Comparison of ENCODE assay signal across 8 mouse cellular contexts in the genomic region with DNA sequence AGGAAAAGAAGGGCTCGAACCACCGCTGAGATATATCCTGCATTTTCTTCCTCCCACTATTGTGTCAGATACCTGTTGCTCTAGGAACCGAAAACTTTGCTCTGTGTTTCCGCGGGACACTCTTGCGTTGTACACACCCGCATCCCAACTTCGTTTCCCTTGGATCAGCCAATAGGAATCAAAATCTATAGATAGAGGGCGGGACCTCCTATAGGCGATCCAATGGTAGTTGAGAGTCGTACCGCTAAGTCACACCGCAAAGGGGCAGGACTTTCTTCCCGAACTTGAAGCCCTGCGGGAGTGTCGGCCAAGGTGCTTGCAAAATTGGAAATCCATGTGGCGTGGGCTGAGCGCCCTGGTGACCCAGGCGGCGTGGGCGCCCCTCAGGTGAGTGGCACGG. TPM values are rescaled to one million over a fixed set of nuclear protein-coding genes. Genes with fewer than 3 reads are reported as not detected.
DNase-seq lines count a peak whose midpoint lies in the region; ATAC-seq lines count a peak whose summit lies in the region.

No protein-coding gene starts in this region.

- H3K27ac ChIP-seq in forebrain, embryonic 10.5 days = peak overlapping the region; percentile 95
- H3K27ac ChIP-seq in heart, embryonic 16.5 days (ENCODE audit: low read length) = peak overlapping the region; percentile 93
- peak overlapping the region; percentile 82 for H3K27ac ChIP-seq in liver, embryonic 15.5 days (replicated peaks)
- 0 out of 2 replicates have a peak overlapping the region, but pooled peaks have one; percentile 57 for H3K27ac ChIP-seq in neural tube, embryonic 12.5 days

- peak; percentile 79 for ATAC-seq in heart, embryonic 16.5 days (replicated peaks; ENCODE audit: extremely low read depth, insufficient read depth, low FRiP score)
- ATAC-seq in liver, embryonic 15.5 days (ENCODE audit: insufficient read depth) = peak; percentile 91
- ATAC-seq in neural tube, embryonic 12.5 days (ENCODE audit: low FRiP score, low read depth) = peak; percentile 84

- peak overlapping the region; percentile 88 for H3K9ac ChIP-seq in heart, embryonic 16.5 days (ENCODE audit: low read length)
- H3K9ac ChIP-seq in liver, embryonic 15.5 days = peak overlapping the region; percentile 72
- H3K9ac ChIP-seq in neural tube, embryonic 12.5 days = peak overlapping the region; percentile 85

- H3K9me3 ChIP-seq in forebrain, embryonic 10.5 days = no peaks in the 10 kb centered on the region
- no peaks in the 10 kb centered on the region for H3K9me3 ChIP-seq in heart, embryonic 16.5 days (replicated peaks; ENCODE audit: control insufficient read depth, low read length)
- no peaks in the 10 kb centered on the region for H3K9me3 ChIP-seq in liver, embryonic 15.5 days (replicated peaks)
- no peaks in the 10 kb centered on the region for H3K9me3 ChIP-seq in neural tube, embryonic 12.5 days

- WGBS in forebrain, embryonic 10.5 days = under 1% methylated on average over 22 of the region's 22 CpGs
- under 1% methylated on average over 22 of the region's 22 CpGs for WGBS in heart, embryonic 16.5 days
- under 1% methylated on average over 22 of the region's 22 CpGs for WGBS in liver, embryonic 15.5 days (ENCODE audit: insufficient replicate concordance)
- 0% methylated on average over 22 of the region's 22 CpGs for WGBS in neural tube, embryonic 12.5 days

- peak; percentile 86 to 93 for DNase-seq in CD8-positive naive resting alpha-beta T cell, adult 2 months (ENCODE audit: low read depth in 2 of 2, low spot score in 2 of 2)
- peak; percentile 98 for DNase-seq in c-Kit-positive CD71-negative TER-119-negative erythroid progenitor cells, embryonic 14.5 days (ENCODE audit: low read depth)
- DNase-seq in forebrain, embryonic 10.5 days (ENCODE audit: extremely low spot score, low spot score) = peak; percentile 89
- peak; percentile 88 to 94 for DNase-seq in kidney, postnatal 36 days
- DNase-seq in telencephalon, adult 2 months (ENCODE audit: low read depth, low spot score) = peak; percentile 95

- peaks cover 47% of the 10 kb centered on the region for H3K4me1 ChIP-seq in forebrain, embryonic 10.5 days
- H3K4me1 ChIP-seq in heart, embryonic 16.5 days (ENCODE audit: control insufficient read depth, insufficient read depth, low read length) = peaks cover 15% of the 10 kb centered on the region
- H3K4me1 ChIP-seq in liver, embryonic 15.5 days (replicated peaks) = peaks cover 49% of the 10 kb centered on the region
- H3K4me1 ChIP-seq in neural tube, embryonic 12.5 days = peaks cover 33% of the 10 kb centered on the region

- H3K4me2 ChIP-seq in heart, embryonic 16.5 days (ENCODE audit: low read depth, low read length) = peak overlapping the region; percentile 99
- H3K4me2 ChIP-seq in liver, embryonic 15.5 days = peak overlapping the region; percentile 99
- H3K4me2 ChIP-seq in neural tube, embryonic 12.5 days (replicated peaks) = peak overlapping the region; percentile 100

- peaks cover 51% of the 10 kb centered on the region for H3K36me3 ChIP-seq in forebrain, embryonic 10.5 days (replicated peaks)
- H3K36me3 ChIP-seq in heart, embryonic 16.5 days (ENCODE audit: control insufficient read depth, insufficient read depth) = peaks cover 8% of the 10 kb centered on the region; the same call in 1 of the 2 replicates
- H3K36me3 ChIP-seq in liver, embryonic 15.5 days (replicated peaks) = peaks cover 23% of the 10 kb centered on the region
- H3K36me3 ChIP-seq in neural tube, embryonic 12.5 days = peaks cover 37% of the 10 kb centered on the region

- H3K4me3 ChIP-seq in forebrain, embryonic 10.5 days = peak overlapping the region; percentile 75
- H3K4me3 ChIP-seq in heart, embryonic 16.5 days (ENCODE audit: low read length) = peak overlapping the region; percentile 88
- H3K4me3 ChIP-seq in liver, embryonic 15.5 days (replicated peaks) = peak overlapping the region; percentile 79
- peak overlapping the region; percentile 82 for H3K4me3 ChIP-seq in neural tube, embryonic 12.5 days

- no peaks in the 10 kb centered on the region for H3K27me3 ChIP-seq in forebrain, embryonic 10.5 days (ENCODE audit: poor library complexity, severe bottlenecking)
- H3K27me3 ChIP-seq in heart, embryonic 16.5 days (ENCODE audit: control insufficient read depth, insufficient read depth, low read length) = no peaks in the 10 kb centered on the region
- peaks cover 5% of the 10 kb centered on the region; the same call in 1 of the 2 replicates for H3K27me3 ChIP-seq in liver, embryonic 15.5 days
- H3K27me3 ChIP-seq in neural tube, embryonic 12.5 days (replicated peaks) = no peaks in the 10 kb centered on the region

RNA-seq across cellular contexts. Expression of gene Gtpbp3, which starts 0.6 kb away (rescaled TPM):
- 21.3 and 22.3 TPM in 2 replicates for polyA plus RNA-seq in forebrain, embryonic 10.5 days (2016; fragmentation: Nextera tagmentation; extraction: Ambion mirVana)
- polyA plus RNA-seq in heart, embryonic 16.5 days (2015; fragmentation: Nextera tagmentation; extraction: Ambion mirVana) = 12.3 and 12.5 TPM in 2 replicates
- polyA plus RNA-seq in liver, embryonic 15.5 days (2015; fragmentation: Nextera tagmentation; extraction: Ambion mirVana) = 4.2 and 5.1 TPM in 2 replicates
- polyA plus RNA-seq in neural tube, embryonic 12.5 days (2016; fragmentation: Nextera tagmentation; extraction: Ambion mirVana) = 13.6 and 16.3 TPM in 2 replicates

RNA-seq across cellular contexts. Expression of gene Ano8, which starts 2.7 kb away (rescaled TPM):
- 1.8 TPM in 2 replicates for polyA plus RNA-seq in forebrain, embryonic 10.5 days (2016; fragmentation: Nextera tagmentation; extraction: Ambion mirVana)
- polyA plus RNA-seq in heart, embryonic 16.5 days (2015; fragmentation: Nextera tagmentation; extraction: Ambion mirVana) = 0.37 and 0.76 TPM in 2 replicates
- 0.15 and 0.20 TPM in 2 replicates for polyA plus RNA-seq in liver, embryonic 15.5 days (2015; fragmentation: Nextera tagmentation; extraction: Ambion mirVana)
- polyA plus RNA-seq in neural tube, embryonic 12.5 days (2016; fragmentation: Nextera tagmentation; extraction: Ambion mirVana) = 19.7 and 23.7 TPM in 2 replicates

RNA-seq across cellular contexts. Expression of gene Dda1, which starts 19.5 kb away (rescaled TPM):
- polyA plus RNA-seq in forebrain, embryonic 10.5 days (2016; fragmentation: Nextera tagmentation; extraction: Ambion mirVana) = 116 and 122 TPM in 2 replicates
- polyA plus RNA-seq in heart, embryonic 16.5 days (2015; fragmentation: Nextera tagmentation; extraction: Ambion mirVana) = 78.2 and 83.7 TPM in 2 replicates
- 38.3 and 42.6 TPM in 2 replicates for polyA plus RNA-seq in liver, embryonic 15.5 days (2015; fragmentation: Nextera tagmentation; extraction: Ambion mirVana)
- polyA plus RNA-seq in neural tube, embryonic 12.5 days (2016; fragmentation: Nextera tagmentation; extraction: Ambion mirVana) = 189 and 194 TPM in 2 replicates

RNA-seq across cellular contexts. Expression of gene Plvap, which starts 23.1 kb away (rescaled TPM):
- polyA plus RNA-seq in forebrain, embryonic 10.5 days (2016; fragmentation: Nextera tagmentation; extraction: Ambion mirVana) = 43.3 and 47.5 TPM in 2 replicates
- polyA plus RNA-seq in heart, embryonic 16.5 days (2015; fragmentation: Nextera tagmentation; extraction: Ambion mirVana) = 86.4 and 106 TPM in 2 replicates
- 22.4 and 23.9 TPM in 2 replicates for polyA plus RNA-seq in liver, embryonic 15.5 days (2015; fragmentation: Nextera tagmentation; extraction: Ambion mirVana)
- polyA plus RNA-seq in neural tube, embryonic 12.5 days (2016; fragmentation: Nextera tagmentation; extraction: Ambion mirVana) = 41.7 and 48.7 TPM in 2 replicates

RNA-seq across cellular contexts. Expression of gene Mrpl34, which starts 23.7 kb away (rescaled TPM):
- 218 and 226 TPM in 2 replicates for polyA plus RNA-seq in forebrain, embryonic 10.5 days (2016; fragmentation: Nextera tagmentation; extraction: Ambion mirVana)
- polyA plus RNA-seq in heart, embryonic 16.5 days (2015; fragmentation: Nextera tagmentation; extraction: Ambion mirVana) = 175 and 192 TPM in 2 replicates
- polyA plus RNA-seq in liver, embryonic 15.5 days (2015; fragmentation: Nextera tagmentation; extraction: Ambion mirVana) = 81.2 and 96.6 TPM in 2 replicates
- 234 and 246 TPM in 2 replicates for polyA plus RNA-seq in neural tube, embryonic 12.5 days (2016; fragmentation: Nextera tagmentation; extraction: Ambion mirVana)

Comparison
In these comparisons a context has a peak if more than half of its experiments do, and no peak if none do; other contexts are left out.
1. Peak in every context shown above with its lines: DNase-seq, ATAC-seq, H3K4me3 ChIP-seq and H3K27ac ChIP-seq.